Mouse (Mus musculus): ENCODE measurements around the gene Stk16. TPM values are rescaled to one million over a fixed set of nuclear protein-coding genes. Genes with fewer than 3 reads are reported as not detected.

The Stk16 gene
- total RNA-seq, 2 experiments from 2014 or later, result 88.6 to 93.7 TPM

GRCm38 (mm10) chr1:75250498-75250897 is 39.9 kb downstream of the Stk16 start:
- no peak for DNase-seq (ENCODE audit: low spot score in 2 of 2)
- Histone ChIP-seq H3K27ac (0 out of 2 replicates have a peak overlapping the region, but pooled peaks have one; percentile 6), H3K4me3 (no peak overlapping the region)
- no peak for TF ChIP-seq CTCF (conservative IDR thresholded peaks at IDR 0.05)

GRCm38 (mm10) chr1:75251112-75251970 is 40.7 kb downstream of the Stk16 start:
- peak; percentile 96 for TF ChIP-seq CTCF (conservative IDR thresholded peaks at IDR 0.05)
- peak overlapping the region; percentile 51; the same call in 1 of the 2 replicates for H3K27ac ChIP-seq
- H3K4me3 ChIP-seq, result peak overlapping the region; percentile 5; the same call in 1 of the 2 replicates
- DNase-seq (ENCODE audit: low spot score in 2 of 2), result peak in 1 of 2 experiments; percentile 61

- Histone ChIP-seq H3K4me3 (no peak overlapping the region), H3K27ac (no peak overlapping the region)
- no peak for DNase-seq (ENCODE audit: low spot score in 2 of 2)
- no peak for TF ChIP-seq CTCF (conservative IDR thresholded peaks at IDR 0.05)
Measured at GRCm38 (mm10) chr1:75252308-75252707, 41.7 kb downstream of the Stk16 start.

GRCm38 (mm10) chr1:75253029-75253428 is 42.4 kb downstream of the Stk16 start:
- no peak for DNase-seq (ENCODE audit: low spot score in 2 of 2)
- no peak overlapping the region for H3K27ac ChIP-seq
- H3K4me3 ChIP-seq, result no peak overlapping the region
- peak; percentile 66 for TF ChIP-seq CTCF (conservative IDR thresholded peaks at IDR 0.05)

GRCm38 (mm10) chr1:75253849-75254624 is 43.4 kb downstream of the Stk16 start:
- Histone ChIP-seq H3K4me3 (no peak overlapping the region), H3K27ac (peak overlapping the region; percentile 61; the same call in 1 of the 2 replicates)
- peak; percentile 75 to 91 for DNase-seq (ENCODE audit: low spot score in 2 of 2)
- peak; percentile 97 for TF ChIP-seq CTCF (conservative IDR thresholded peaks at IDR 0.05)

- TF ChIP-seq CTCF (conservative IDR thresholded peaks at IDR 0.05), result no peak; the same call in none of the 2 replicates
- Histone ChIP-seq H3K27ac (peak overlapping the region; percentile 61; the same call in 1 of the 2 replicates), H3K4me3 (no peak overlapping the region)
- no peak for DNase-seq (ENCODE audit: low spot score in 2 of 2)
Measured at GRCm38 (mm10) chr1:75254625-75255013, 44.0 kb downstream of the Stk16 start.

GRCm38 (mm10) chr1:75255516-75256046 is 44.9 kb downstream of the Stk16 start:
- H3K27ac ChIP-seq, result no peak overlapping the region
- TF ChIP-seq CTCF (conservative IDR thresholded peaks at IDR 0.05), result no peak
- no peak overlapping the region for H3K4me3 ChIP-seq
- no peak for DNase-seq (ENCODE audit: low spot score in 2 of 2)

GRCm38 (mm10) chr1:75261278-75261677 is 50.6 kb downstream of the Stk16 start:
- Histone ChIP-seq H3K4me3 (no peak overlapping the region), H3K27ac (no peak overlapping the region)
- no peak for TF ChIP-seq CTCF (conservative IDR thresholded peaks at IDR 0.05)
- DNase-seq (ENCODE audit: low spot score in 2 of 2), result no peak

- peak overlapping the region; percentile 67 for H3K4me3 ChIP-seq
- peak overlapping the region; percentile 95 for H3K27ac ChIP-seq
- no peak for TF ChIP-seq CTCF (conservative IDR thresholded peaks at IDR 0.05)
- peak in 1 of 2 experiments; percentile 62 for DNase-seq (ENCODE audit: low spot score in 2 of 2)
Measured at GRCm38 (mm10) chr1:75262969-75263951, 52.6 kb downstream of the Stk16 start.

GRCm38 (mm10) chr1:75264091-75264880 is 53.6 kb downstream of the Stk16 start, which contains the start of gene Ptprn:
Ptprn (minus strand) TSS chr1:75264502.
- peak within 1 kb of the TSS; percentile 95 for H3K27ac ChIP-seq
- TF ChIP-seq CTCF (conservative IDR thresholded peaks at IDR 0.05), result peak; percentile 63

More at GRCm38 (mm10) chr1:75264091-75264880, 53.6 kb downstream of the Stk16 start, which contains the start of gene Ptprn:
- H3K4me3 ChIP-seq, result peak within 1 kb of the TSS; percentile 67
- DNase-seq (ENCODE audit: low spot score in 2 of 2), result peak; percentile 71 to 87

Small RNA genes within 50 kb of the gene (microRNA-seq; reads per million reads assigned to microRNA genes)
- gene Gm27943, result 0 reads per million in 2 experiments

Other genes with a start within 250 kb of the Stk16 start
- gene Nhej1, start 85.6 kb upstream of the Stk16 start, total RNA-seq (2021), result 1 to 10 TPM; 1.9 to 2.0 TPM
- under 1 TPM in 1 of 2 experiments, not detected in 1; 0.23 TPM for gene Slc23a3, start 76.9 kb upstream of the Stk16 start, total RNA-seq (2021)
- 10 to 100 TPM; 31.2 to 32.0 TPM for gene Cnppd1, start 68.1 kb upstream of the Stk16 start, total RNA-seq (2021)
- gene Retreg2, start 68.1 kb upstream of the Stk16 start, total RNA-seq (2021), result 100 to 1,000 TPM; 178 to 179 TPM
- gene Zfand2b, start 42.2 kb upstream of the Stk16 start, total RNA-seq (2021), result 10 to 100 TPM; 31.9 to 41.8 TPM
- 10 to 100 TPM; 26.9 to 31.4 TPM for gene Abcb6, start 30.4 kb upstream of the Stk16 start, total RNA-seq (2021)
- gene Ankzf1, start 18.7 kb upstream of the Stk16 start, total RNA-seq (2021), result 10 to 100 TPM; 28.4 to 30.4 TPM
- 100 to 1,000 TPM; 106 to 113 TPM for gene Atg9a, start 18.6 kb upstream of the Stk16 start, total RNA-seq (2021)
- gene Glb1l, start within 50 bp of the Stk16 start, total RNA-seq (2021), result 10 to 100 TPM; 16.9 to 17.7 TPM
- 100 to 1,000 TPM; 533 to 543 TPM for gene Tuba4a, start 9.0 kb downstream of the Stk16 start, total RNA-seq (2021)
- not detected for gene A630095N17Rik, start 21.3 kb downstream of the Stk16 start, total RNA-seq (2021)
- 10 to 100 TPM; 69.6 to 82.8 TPM for gene Dnajb2, start 25.6 kb downstream of the Stk16 start, total RNA-seq (2021)
- gene Ptprn, start 53.7 kb downstream of the Stk16 start, total RNA-seq (2021), result 100 to 1,000 TPM; 395 to 416 TPM
- gene Resp18, start 67.6 kb downstream of the Stk16 start, total RNA-seq (2021), result 100 to 1,000 TPM in 1 of 2 experiments, 10 to 100 TPM in 1; 82.5 to 106 TPM
- gene Dnpep, start 107.2 kb downstream of the Stk16 start, total RNA-seq (2021), result 10 to 100 TPM; 49.1 to 50.0 TPM
- gene Des, start 149.5 kb downstream of the Stk16 start, total RNA-seq (2021), result under 1 TPM; 0.88 to 1.00 TPM
- 100 to 1,000 TPM; 168 to 179 TPM for gene Speg, start 164.5 kb downstream of the Stk16 start, total RNA-seq (2021)
- gene Gmppa, start 225.1 kb downstream of the Stk16 start, total RNA-seq (2021), result 10 to 100 TPM; 72.9 to 76.0 TPM
- 1 to 10 TPM; 5.5 to 7.1 TPM for gene Asic4, start 239.6 kb downstream of the Stk16 start, total RNA-seq (2021)

All from layer of hippocampus, adult 2 months (tissue).